Mouse (Mus musculus) spleen, adult 18-20 months (tissue): ENCODE results near the gene Eif2b1.

Experiments used
- DNase-seq, 2 experiments: peaks; one replicate each; pipeline ENCODE4 v3.0.0; 2022; ENCODE audit warnings: mixed read lengths in 2 of 2

Gene Eif2b1

DNA sequence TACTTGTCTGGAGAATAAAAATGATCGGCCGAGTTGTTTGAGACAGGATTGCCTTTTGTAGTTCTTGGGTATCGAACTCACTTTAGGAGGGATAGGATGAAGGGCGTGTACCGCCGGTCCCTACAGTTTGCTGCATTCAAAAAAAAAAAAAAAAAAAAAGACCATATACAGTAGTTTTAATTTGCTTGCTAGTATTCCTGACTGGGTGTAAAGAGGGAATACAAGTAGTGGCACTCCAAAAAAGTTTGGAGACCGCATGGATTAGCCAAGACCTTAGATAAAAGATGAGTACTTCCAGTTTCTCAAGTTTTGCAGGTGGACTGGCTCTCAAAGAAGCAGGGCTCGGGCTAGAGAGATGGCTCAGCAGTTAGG, 37.3 kb downstream of the Eif2b1 start:
- DNase-seq, result no peak

DNA sequence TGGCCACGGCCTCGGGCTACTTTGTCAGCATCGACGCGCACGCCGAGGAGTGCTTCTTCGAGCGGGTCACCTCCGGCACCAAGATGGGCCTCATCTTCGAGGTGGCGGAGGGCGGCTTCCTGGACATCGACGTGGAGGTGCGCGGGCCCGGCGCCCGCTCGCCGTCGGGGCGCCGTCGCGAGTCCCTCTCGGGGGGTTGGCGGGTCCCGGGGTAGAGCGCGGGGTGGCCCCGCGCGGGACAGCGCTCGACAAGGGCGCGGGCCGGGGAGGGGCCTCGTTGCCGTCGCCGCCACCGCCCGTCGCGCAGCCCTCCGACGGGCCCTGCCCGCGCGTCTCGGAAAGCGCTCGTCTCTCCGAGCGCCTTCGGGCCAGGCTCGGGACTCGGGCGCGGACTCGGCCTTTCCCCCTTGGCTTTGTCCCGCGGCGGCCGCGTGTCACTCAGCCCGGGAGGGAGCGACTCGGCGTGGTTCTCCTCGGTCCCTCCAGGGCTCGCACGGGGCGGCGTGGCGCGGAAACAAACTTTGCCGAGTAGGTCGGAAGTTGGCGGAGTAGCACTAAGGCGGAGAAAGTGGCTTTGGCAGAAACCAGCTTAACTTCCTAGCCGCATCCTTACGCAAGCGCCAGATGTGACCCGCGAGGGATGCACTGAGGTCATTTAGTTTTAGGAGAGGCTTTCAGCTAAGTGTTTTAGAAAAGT, 37.9 kb downstream of the Eif2b1 start:
- peak; percentile 42 to 53 for DNase-seq

DNA sequence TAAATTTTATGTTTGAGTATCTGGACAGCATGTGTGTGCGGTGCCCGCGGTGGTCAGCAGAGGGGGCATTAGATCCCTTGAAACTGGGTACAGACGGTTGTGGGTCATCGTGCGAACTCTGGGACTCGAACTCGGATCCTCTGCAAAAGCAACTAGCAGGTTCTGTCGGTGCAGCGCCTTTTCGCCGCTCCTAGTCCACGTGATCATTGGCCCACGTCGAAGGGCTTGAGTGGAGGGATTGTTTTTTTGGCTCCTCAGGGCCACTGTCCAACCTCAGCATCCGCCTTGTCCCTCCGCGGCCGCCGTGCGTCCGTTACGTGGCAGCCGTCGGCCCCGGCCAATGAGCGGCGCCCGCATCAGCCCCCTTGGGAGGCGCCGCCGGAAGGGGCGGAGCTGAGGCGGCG, 38.5 kb downstream of the Eif2b1 start, which contains the start of gene Tmed2:
Tmed2 (plus strand) TSS at position 313 of the 404 bp plus-strand sequence.
- peak; percentile 88 to 90 for DNase-seq

DNA sequence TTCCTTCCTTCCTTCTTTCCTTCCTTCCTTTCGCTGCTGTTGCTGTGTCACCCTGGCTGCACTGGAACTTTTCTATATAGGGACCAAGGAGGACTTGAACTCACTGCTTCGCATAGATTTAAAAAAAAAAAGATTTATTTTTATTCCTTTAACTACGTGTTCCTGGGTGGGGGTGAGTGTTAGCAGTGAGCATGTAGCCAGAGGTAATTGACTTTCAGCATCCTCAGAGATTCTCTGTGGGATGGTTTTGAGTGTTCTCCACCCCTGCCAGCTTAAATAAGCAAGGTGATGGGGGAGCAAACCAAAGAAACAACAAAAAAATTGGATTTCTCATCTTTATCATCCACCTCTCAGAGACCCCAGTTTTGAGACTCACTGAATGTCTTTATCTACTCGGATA, 39.0 kb downstream of the Eif2b1 start:
- no peak for DNase-seq

DNA sequence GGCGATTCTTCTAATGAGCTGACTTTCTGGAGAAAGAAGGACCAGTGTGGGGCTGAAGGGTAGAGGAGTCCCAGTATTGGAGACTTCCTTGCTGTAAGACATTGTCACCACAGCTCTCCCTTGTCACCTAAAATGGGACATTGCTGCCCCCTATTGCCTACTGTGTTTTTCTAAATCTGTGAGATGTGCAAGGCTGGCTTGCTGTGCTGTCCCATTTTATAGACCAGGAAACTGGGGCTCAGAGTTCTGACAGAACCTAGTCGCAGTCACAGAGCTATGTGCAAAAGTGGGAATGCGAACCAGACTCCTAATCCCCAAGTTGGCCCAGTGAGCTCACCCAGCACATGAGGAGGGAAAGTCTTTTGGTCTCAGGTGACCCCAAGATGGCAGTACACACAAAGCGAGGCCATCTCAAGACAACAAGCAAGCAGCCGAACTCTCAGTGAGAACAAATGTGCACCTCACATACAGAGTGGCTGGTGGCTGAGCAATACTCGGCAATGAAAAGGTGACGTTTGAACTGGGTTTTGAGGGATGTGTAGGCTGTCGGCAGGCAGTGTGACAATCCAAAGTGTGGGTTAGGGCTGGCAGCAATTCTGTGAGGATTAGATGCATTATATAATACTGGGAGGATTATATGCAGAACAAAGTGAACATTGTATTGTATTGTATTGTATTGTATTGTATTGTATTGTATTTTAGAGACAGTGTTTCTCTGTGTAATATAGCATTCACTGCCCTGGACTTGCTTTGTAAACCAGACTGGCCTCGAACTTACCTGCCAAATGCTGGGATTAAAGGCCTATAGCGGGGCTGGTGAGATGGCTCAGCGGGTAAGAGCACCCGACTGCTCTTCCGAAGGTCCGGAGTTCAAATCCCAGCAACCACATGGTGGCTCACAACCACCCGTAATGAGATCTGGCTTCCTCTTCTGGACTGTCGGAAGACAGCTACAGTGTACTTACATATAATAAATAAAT, 39.8 kb downstream of the Eif2b1 start:
- peak; percentile 24 to 59 for DNase-seq

DNA sequence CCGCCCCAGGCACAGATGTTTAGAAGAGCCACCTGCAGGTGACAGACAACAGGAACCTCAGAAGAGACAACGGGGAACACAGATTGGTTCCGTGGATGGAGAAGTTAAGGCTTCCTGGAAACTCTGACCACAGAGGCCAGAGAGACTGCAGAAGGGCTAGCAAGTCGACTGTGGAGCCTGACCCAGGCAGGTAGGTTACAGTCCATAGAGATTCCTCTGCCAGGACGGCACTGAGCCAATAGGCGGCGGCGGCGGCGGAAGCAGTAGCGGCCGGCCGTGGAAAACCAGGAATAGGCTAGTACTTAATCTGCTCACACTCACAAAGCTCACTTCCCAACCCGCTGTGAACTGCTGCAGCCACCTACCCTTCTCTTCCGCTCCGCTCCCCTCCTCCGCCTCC, 42.2 kb downstream of the Eif2b1 start:
- peak; percentile 25 to 33 for DNase-seq

DNA sequence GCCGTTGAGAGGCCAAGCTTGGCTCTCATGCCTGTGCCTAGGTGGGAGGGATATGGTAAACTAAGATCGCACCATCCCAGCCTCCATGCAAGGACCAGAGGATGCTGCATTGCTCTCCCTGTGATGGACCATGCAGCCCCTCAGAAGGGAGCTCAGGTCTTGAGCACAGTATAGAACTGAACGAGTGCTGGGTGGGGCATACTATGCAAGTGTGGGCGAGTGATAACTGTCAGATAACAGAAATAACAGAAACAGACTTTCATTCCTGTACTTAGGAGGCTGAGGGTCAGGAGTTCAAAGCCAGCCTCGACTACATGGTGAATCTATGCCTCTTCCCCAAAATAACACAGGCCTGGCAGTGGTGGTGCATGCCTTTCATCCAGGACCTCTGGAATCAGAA, 43.9 kb downstream of the Eif2b1 start:
- no peak for DNase-seq

DNA sequence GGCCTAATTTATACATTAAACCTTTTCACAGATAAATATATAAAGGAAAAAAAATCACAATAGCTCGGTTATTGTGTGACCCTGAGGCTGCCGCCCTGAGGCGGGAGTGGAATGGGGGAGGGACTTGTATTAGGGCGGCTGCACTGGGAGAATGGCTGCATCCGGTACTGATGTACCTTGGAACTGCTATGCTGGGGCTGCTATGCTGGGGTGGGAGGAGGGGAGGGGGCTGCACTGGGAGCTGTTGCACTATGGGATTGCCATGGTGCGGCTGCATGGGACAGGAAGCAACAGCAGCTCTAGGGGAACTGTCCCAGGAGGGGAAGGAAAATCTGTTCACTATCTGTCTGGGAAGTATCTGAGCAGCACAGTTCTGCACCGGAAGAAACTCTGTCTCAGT, 46.5 kb downstream of the Eif2b1 start:
- no peak for DNase-seq

DNA sequence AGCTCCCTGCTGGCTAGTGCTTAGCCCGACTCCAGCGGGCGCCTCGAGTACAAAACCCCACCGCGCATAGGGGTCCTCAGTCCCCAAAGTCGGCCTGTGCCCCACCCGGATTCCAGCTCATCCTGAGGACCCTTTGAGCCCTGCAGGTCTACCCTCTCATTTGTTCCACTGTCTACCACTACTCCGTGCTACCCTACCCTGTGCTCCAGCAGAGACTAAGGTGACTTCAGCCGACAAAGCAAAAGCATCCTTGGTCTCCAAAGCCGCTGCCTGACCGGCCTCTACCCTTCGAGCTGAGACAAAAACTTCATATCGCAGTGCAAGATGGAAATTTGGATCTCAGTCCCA, 47.4 kb downstream of the Eif2b1 start:
- DNase-seq, result no peak

DNA sequence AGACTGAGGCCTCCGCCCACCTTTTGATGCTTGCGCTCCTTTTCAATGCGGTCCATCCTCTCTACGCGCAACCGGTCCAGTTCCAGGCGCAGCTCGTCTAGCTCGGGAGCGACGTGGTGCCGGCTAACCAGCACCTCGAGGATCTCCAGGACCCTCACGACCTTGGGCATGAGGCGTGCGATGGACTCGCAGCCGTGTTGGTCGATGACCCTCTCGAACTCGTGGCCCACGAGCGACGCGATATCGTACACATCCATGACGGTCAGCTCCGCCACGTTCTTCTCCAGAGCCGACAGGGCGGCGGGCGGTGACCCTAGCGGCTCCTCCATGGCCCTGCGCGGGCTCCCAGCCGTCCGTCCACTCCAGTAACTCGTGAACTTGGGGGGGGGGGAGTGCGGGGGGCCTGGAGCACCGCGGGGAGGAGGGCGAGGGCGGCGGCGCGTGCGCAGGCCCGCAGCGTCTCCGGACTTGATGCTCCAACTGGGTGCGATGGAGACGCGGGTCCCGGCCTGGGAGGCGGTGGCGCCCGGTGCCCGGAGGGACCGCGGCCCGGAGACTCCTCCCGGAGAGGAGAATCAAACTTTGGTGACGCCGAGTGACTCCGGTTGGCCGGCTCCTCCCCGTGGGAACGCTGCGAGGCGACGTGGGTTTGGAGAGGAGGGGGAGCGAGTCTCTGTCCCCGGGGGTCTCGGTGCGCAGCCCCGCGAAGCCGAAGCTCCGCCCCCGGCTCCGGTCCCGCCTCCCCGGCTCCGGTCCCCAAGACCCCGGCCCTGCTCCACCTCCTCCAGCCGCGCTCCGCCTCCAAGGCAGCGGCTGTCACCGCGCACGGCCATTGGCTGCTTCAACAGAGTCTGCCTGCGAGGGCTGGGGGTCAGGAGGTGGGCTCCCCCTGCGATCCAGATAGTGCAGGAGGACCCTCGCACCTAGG, 48.0 kb downstream of the Eif2b1 start, which contains the start of gene Rilpl1:
Rilpl1 (minus strand) TSS at position 737 of the 928 bp plus-strand sequence.
- DNase-seq, result peak; percentile 41 to 54

DNA sequence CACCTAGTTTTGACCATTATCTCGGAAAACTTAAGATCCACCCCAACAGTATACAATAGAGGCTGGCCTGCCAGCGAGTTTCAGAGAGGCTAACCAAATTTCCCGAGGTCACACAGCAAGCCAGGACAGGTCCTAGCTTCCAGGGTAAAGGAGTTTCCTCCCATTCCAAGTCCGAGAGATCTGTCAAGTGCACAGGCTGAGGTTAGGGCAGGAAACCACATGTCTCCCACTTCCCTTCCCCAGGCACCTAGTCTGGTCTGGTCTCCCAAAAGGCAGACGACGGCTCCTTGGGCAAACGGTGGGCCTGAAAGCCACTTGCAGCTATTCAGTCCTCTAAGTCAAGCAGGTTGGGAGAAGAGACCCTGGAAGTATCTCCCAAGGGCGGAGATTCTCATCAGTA, 49.2 kb downstream of the Eif2b1 start:
- no peak for DNase-seq

DNA sequence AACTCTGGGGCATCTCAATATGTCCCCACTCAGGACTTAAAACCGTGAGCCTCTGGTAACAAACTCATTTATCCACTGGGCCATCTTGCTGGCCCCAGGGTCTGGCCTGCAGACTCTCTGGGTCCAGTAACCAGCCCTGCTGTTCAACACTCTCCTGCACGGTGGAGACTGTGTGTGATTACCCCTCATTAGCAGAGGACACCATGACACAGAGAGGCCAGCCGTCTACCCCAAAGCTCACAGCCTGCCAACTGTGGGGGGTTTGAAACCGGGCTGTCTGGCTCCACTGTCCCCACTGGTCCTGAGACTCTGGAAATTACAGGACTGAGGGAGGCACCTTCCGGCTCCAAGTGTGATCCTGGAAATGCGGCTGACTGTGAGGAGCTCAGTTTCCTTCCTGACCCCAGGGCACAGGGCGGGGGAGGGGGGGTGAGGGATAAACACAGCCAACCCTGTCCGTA, 49.7 kb downstream of the Eif2b1 start:
- DNase-seq, result no peak

DNA sequence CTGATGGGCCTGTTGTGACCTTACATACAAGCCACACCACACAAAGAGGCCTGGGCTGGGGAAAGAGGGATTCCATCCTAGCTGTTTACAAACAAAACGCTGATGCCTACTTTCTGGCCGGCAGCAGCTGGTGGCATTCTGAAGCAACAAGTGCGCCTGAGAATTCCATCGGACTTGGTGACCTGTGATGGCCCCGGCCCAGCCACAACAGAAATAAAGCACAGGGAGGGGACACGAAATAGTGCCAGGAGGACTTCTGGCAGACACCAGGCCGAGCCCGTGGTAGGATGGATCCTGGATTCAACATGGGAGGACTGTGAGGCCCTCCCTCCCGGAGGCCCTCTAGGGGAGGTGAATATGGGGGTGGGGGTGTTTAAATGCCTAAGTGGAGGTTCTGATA, 50.1 kb downstream of the Eif2b1 start:
- no peak for DNase-seq

DNA sequence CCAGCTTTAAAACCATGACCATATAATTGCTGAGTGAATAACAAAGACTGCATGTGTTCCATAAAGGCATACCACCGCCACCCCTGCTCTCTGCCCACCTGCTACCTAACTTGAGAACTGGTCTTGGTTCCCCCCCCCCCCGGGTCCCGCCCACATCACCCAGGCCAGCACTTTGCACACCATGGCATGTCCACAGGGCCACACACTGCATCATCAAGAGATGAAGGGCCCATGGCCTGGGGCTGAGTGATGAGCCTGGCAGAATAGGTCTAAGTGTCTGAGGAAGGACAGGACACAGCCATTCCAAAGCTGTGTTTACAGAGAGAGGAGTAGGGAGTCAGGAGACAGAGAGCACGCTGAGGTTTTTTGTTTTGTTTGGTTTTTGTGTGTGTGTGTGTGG, 50.6 kb downstream of the Eif2b1 start:
- DNase-seq, result no peak

DNA sequence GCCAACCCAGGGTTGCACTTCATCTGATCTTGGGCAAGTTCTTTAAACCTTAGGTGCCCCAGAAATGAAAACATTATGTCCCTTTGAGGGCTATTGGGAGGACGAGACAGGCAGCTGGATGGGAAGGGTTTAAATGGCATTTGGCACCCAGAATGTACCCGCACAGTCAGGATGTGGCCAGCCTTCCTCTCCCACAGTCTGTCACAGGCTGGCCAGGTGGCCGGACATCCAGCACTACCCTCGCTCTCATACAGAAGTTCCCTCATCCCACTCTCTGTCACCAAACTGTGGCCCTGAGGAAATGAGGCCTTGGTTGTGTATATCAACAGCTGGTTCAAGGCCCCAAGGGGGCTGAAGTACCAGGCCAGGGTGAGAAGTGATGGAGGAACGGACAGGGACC, 54.0 kb downstream of the Eif2b1 start:
- no peak for DNase-seq

DNA sequence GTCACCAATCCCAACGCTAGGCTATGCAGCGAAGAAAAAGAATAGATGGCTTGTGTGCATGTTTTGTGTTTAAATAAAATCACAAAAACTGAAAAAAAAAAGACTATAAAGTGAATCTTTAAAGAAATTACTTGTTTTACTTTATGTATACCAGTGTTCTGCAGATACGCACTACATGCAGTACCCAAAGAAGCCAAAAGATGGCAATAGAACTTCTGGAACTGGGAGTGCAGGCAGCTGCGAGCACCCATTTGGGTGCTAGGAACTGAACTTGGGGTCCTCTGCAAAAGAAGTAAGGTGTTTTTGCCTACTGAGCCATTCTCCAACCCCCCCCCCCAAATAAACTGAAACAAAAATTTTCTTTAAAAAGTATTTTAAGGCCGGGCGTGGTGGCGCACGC, 55.9 kb downstream of the Eif2b1 start:
- no peak for DNase-seq

DNA sequence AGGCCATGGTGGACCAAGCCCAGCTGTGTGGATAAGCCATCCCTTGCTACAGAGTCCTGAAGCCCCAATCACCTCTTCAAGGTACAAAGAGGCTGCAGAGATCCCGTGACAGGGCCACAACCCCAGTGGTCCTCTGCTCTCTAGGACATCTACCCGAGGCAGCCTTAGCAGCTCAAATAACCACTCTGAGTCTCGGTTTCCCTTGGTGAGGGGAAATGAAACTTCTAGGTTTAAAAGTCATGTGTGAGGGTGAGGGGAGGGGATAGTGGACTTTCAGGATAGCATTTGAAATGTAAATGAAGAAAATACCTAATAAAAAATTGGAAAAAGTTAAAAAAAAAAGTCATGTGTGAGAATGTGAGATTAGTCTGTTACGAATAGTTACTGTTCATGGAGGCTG, 57.3 kb downstream of the Eif2b1 start:
- DNase-seq, result no peak
